Mouse (Mus musculus) bone marrow macrophage, adult 2 months (primary cell): ENCODE data around the gene Olah.

Source experiments
- CTCF ChIP-seq: IDR thresholded peaks from 2 replicates; pipeline ENCODE4 v1.5.1; 2012; ENCODE audit warnings: low read depth, mild to moderate bottlenecking, low read length, moderate library complexity
- POLR2A ChIP-seq: IDR thresholded peaks from 2 replicates; pipeline ENCODE4 v1.6.1; 2012; ENCODE audit warnings: mild to moderate bottlenecking, low read depth, low read length, borderline replicate concordance

- TF ChIP-seq POLR2A (no peak), CTCF (no peak)
These were observed 9.0 kb upstream of the Olah start for GRCm38 (mm10) chr2:3405981-3406380.
